Mouse (Mus musculus): ENCODE results near the gene Dab2ip. TPM values are rescaled to one million over a fixed set of nuclear protein-coding genes. Genes with fewer than 3 reads are reported as not detected.

Dab2ip gene
- total and polyA plus RNA-seq, 3 experiments = 4.9 to 15.6 (median 7.8) TPM

GRCm38 (mm10) chr2:35514051-35514892 lies 43.8 kb upstream of the Dab2ip start:
- H3K27me3 ChIP-seq (replicated peaks) = no peaks in the 10 kb centered on the region
- H3K79me2 ChIP-seq (replicated peaks; ENCODE audit: control insufficient read depth, extremely low read depth, insufficient read depth, poor library complexity, severe bottlenecking) = no peaks in the 10 kb centered on the region
- no peak for TF ChIP-seq JUN (IDR thresholded peaks at IDR 0.05; ENCODE audit: insufficient read depth, low read depth, low read length)
- TF ChIP-seq CTCF (conservative IDR thresholded peaks at IDR 0.05 in 1 of 2, IDR thresholded peaks at IDR 0.05 in 1 of 2; ENCODE audit: low read depth in 2 of 2, low read length in 2 of 2) = no peak
- TF ChIP-seq HCFC1 (IDR thresholded peaks at IDR 0.05; ENCODE audit: low read depth, low read length) = no peak
- no peak for TF ChIP-seq PAX5 (IDR thresholded peaks at IDR 0.05; ENCODE audit: low read length)
- no peak for TF ChIP-seq ZNF384 (IDR thresholded peaks at IDR 0.05; ENCODE audit: low read depth, low read length)
- no peak for TF ChIP-seq USF2 (conservative IDR thresholded peaks at IDR 0.05; ENCODE audit: low read depth, low read length)
- TF ChIP-seq ZC3H11A (IDR thresholded peaks at IDR 0.05; ENCODE audit: low read depth, low read length) = no peak
- no peak for TF ChIP-seq ETS1 (conservative IDR thresholded peaks at IDR 0.05; ENCODE audit: low read depth, low read length)
- no peak for TF ChIP-seq GABPA (IDR thresholded peaks at IDR 0.05; ENCODE audit: insufficient replicate concordance, low read depth, low read length)
- no peak for TF ChIP-seq KAT2A (IDR thresholded peaks at IDR 0.05; ENCODE audit: insufficient replicate concordance, low read length)
- TF ChIP-seq SIN3A (IDR thresholded peaks at IDR 0.05; ENCODE audit: low read length) = no peak
- TF ChIP-seq TCF12 (IDR thresholded peaks at IDR 0.05; ENCODE audit: low read depth, low read length) = no peak
- TF ChIP-seq UBTF (IDR thresholded peaks at IDR 0.05; ENCODE audit: low read depth, low read length) = no peak
- TF ChIP-seq ELF1 (IDR thresholded peaks at IDR 0.05; ENCODE audit: low read depth, low read length) = no peak
- TF ChIP-seq CHD2 (IDR thresholded peaks at IDR 0.05; ENCODE audit: low read length) = no peak
- no peak for TF ChIP-seq CHD1 (IDR thresholded peaks at IDR 0.05; ENCODE audit: low read depth, low read length)
- TF ChIP-seq SMC3 (IDR thresholded peaks at IDR 0.05; ENCODE audit: low read depth, low read length) = no peak
- no peak for TF ChIP-seq MEF2A (IDR thresholded peaks at IDR 0.05; ENCODE audit: borderline replicate concordance, low read depth, low read length)
- no peak for TF ChIP-seq POLR2AphosphoS2 (IDR thresholded peaks at IDR 0.05; ENCODE audit: low read depth, low read length)
- H3K36me3 ChIP-seq (replicated peaks in 1 of 2; ENCODE audit: control insufficient read depth in 1 of 2, insufficient read depth in 1 of 2, low read length in 1 of 2) = no peaks in the 10 kb centered on the region
- in situ Hi-C loops (cut with MboI; ENCODE audit: low pct_ligation_motif_present, low pct_unique_long_range_greater_than_20kb, low sequenced_read_pairs) = no loop called here
- no peak overlapping the region for H3K27ac ChIP-seq (ENCODE audit: insufficient read depth, low read depth)
- dilution Hi-C loops (cut with MboI; ENCODE audit: extremely low pct_ligation_motif_present, extremely low pct_unique_long_range_greater_than_20kb, low sequenced_read_pairs) = no loop called here
- H3K9me3 ChIP-seq (replicated peaks; ENCODE audit: low read length) = peaks cover 2% of the 10 kb centered on the region
- no peak overlapping the region for H3K4me3 ChIP-seq (replicated peaks in 1 of 3; ENCODE audit: low read depth in 2 of 3, low read length in 2 of 3, poor library complexity in 1 of 3)
- H3K4me1 ChIP-seq (ENCODE audit: control insufficient read depth in 1 of 2, insufficient read depth in 2 of 2) = peaks cover 2 to 15% of the 10 kb centered on the region in 2 experiments; a peak in 3 of 4 replicates
- H3K4me2 ChIP-seq (ENCODE audit: insufficient read depth, low read depth, poor library complexity, severe bottlenecking) = no peak overlapping the region
- H3K9ac ChIP-seq (ENCODE audit: insufficient read depth, low read depth) = no peak overlapping the region
- DNase-seq (ENCODE audit: extremely low read depth) = no peak
